Mouse (Mus musculus) neural tube, embryonic 12.5 days (tissue): ENCODE data around the gene Aldh2. TPM values are rescaled to one million over a fixed set of nuclear protein-coding genes. Genes with fewer than 3 reads are reported as not detected.

Source experiments
- ATAC-seq: fragments of 200-750 bp; cut with Nextera tagmentation; 2 replicates; pipeline ENCODE4 v1.8.0; 2017; ENCODE audit warnings: low read depth, mild to moderate bottlenecking, moderate TSS enrichment, moderate library complexity; ENCODE audit not compliant: low FRiP score
- H3K27ac ChIP-seq: fragments of 300-500 bp; sonication (generic); 2 replicates; pipeline ENCODE4 v1.5.1; 2016
- H3K27me3 ChIP-seq: fragments of 300-500 bp; sonication (generic); replicated peaks from 2 replicates; pipeline ENCODE4 v1.6.1; 2016; ENCODE audit warnings: mild to moderate bottlenecking
- H3K36me3 ChIP-seq: fragments of 300-500 bp; sonication (generic); 2 replicates; pipeline ENCODE4 v1.6.1; 2016; ENCODE audit warnings: mild to moderate bottlenecking
- H3K4me1 ChIP-seq: fragments of 300-500 bp; sonication (generic); 2 replicates; pipeline ENCODE4 v1.6.1; 2016
- H3K4me2 ChIP-seq: fragments of 300-500 bp; sonication (generic); replicated peaks from 2 replicates; pipeline ENCODE4 v1.6.1; 2016; ENCODE audit warnings: mild to moderate bottlenecking
- H3K4me3 ChIP-seq: fragments of 300-500 bp; sonication (generic); 2 replicates; pipeline ENCODE4 v1.5.1; 2016
- H3K9ac ChIP-seq: fragments of 300-500 bp; sonication (generic); 2 replicates; pipeline ENCODE4 v1.6.1; 2016; ENCODE audit warnings: mild to moderate bottlenecking
- H3K9me3 ChIP-seq: fragments of 300-500 bp; sonication (generic); 2 replicates; pipeline ENCODE4 v1.6.1; 2016; ENCODE audit warnings: mild to moderate bottlenecking
- WGBS: fragments of 180-500 bp; shearing (Covaris S2); methylation state at CpG from one replicate; pipeline ENCODE4 v1.1.7; 2016; 5-methylcytosine and 5-hydroxymethylcytosine counted together
- polyA plus RNA-seq: library from polyadenylated mRNA; unstranded; fragments of >200 nt; fragmentation: Nextera tagmentation; extraction: Ambion mirVana; gene quantifications from 2 replicates; pipeline ENCODE4 v1.2.1, GENCODE M21; 2016

Gene Aldh2
- polyA plus RNA-seq, 1 experiment from 2014 or later, result 130 TPM

- Histone ChIP-seq H3K27ac (no peak overlapping the region), H3K36me3 (no peaks in the 10 kb centered on the region), H3K27me3 (no peaks in the 10 kb centered on the region), H3K9ac (no peak overlapping the region), H3K4me3 (no peak overlapping the region), H3K9me3 (no peaks in the 10 kb centered on the region), H3K4me2 (peak overlapping the region; percentile 97), H3K4me1 (peaks cover 8% of the 10 kb centered on the region)
- WGBS, result 66% methylated on average over 11 of the region's 11 CpGs
- ATAC-seq, result no peak
These were observed 1.4 kb downstream of the Aldh2 start for GRCm38 (mm10) chr5:121592064-121592815.

DNA sequence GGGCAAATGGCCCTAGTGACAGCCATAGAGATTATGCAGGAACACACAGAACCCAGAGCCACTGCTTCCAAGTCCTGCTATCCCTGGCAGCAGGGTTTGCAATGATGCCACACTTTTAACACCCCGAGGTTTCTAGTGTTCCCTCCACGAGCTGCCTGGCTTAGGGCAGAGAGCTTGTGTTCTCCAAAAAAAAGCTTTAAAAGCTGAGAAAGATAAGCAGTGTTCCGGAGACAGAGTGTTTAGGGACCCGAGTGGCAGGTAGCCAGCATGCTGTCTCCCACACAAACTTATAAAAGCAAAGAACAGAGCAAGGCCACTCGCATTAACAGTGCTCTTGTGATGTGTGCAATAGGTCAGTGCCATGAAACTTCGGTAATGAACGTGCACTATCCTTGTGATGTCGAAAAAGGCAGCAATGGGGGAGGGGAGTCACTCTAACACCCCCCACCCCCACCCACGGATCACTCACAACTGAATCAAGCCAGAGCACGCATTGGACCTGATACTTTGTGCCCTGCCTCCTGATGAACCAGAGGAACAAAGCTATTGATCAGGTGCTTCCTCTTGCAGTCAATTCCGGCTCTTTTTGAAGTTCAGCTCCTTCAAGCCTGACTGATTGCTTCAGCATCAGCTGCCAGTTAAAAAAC, 2.1 kb downstream of the Aldh2 start:
- Histone ChIP-seq H3K27ac (no peak overlapping the region), H3K9me3 (no peaks in the 10 kb centered on the region), H3K27me3 (no peaks in the 10 kb centered on the region), H3K36me3 (no peaks in the 10 kb centered on the region), H3K4me1 (peaks cover 8% of the 10 kb centered on the region), H3K4me3 (no peak overlapping the region), H3K4me2 (peak overlapping the region; percentile 97; the same call in 1 of the 2 replicates), H3K9ac (no peak overlapping the region)
- no peak for ATAC-seq
- 84% methylated on average over 11 of the region's 11 CpGs for WGBS

DNA sequence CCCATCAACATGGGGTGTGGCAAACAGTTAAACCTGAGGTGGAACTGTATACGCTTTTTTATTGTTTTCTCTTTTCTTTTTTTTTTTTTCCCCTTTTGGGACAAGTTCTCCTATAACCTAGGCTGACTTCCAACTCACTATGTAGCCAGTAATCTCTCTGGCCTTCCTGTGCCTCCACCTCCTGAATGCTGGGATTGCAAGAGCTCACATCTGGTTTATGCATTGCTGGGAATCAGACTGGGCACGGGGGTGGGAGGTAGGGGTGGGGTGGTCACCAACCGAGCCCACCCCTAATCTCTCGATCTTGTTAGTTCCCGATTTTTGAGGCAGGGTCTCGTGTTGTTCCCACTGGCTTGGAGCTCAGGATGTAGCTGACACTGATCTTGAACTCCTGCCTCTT, 3.7 kb downstream of the Aldh2 start:
- Histone ChIP-seq H3K27me3 (no peaks in the 10 kb centered on the region), H3K9ac (no peak overlapping the region), H3K9me3 (no peaks in the 10 kb centered on the region), H3K36me3 (no peaks in the 10 kb centered on the region), H3K4me3 (no peak overlapping the region), H3K27ac (no peak overlapping the region), H3K4me1 (peaks cover 8% of the 10 kb centered on the region), H3K4me2 (no peak overlapping the region)
- WGBS, result 80% methylated on average over 6 of the region's 6 CpGs
- ATAC-seq, result no peak

DNA sequence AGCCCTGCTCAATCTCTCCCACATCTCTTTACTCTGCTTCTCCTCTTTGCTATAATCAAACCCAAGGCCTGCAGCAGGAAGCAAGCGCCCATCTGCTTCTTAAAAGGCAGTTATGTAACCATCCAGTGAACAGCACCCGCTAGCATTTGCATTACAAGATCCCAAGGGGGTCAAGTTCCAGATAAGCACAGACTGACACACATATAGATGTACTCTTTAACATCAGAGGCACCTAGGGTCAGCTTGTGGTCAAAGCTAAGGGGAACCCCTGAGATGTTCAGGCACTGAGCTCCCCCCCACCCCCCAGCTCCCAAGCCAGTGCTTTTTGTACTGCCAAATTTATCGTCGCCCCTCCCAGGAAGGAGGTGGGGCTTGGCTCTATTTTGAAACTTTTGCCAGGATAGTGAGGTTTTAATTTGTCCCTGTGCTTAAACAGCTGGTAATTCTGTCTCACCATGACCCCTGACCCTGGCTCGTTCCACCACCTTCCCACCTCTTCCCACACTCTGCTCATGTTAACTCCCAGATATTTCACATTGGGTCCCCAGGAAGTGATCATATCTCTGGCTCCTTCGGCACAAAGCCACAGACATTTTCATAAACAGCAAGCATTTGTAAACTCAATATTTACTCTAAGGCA, 7.1 kb downstream of the Aldh2 start:
- ATAC-seq, result no peak
- H3K4me2 ChIP-seq, result no peak overlapping the region
- H3K36me3 ChIP-seq, result no peaks in the 10 kb centered on the region
- no peaks in the 10 kb centered on the region for H3K27me3 ChIP-seq
- no peak overlapping the region for H3K27ac ChIP-seq
- 70% methylated on average over 6 of the region's 6 CpGs for WGBS
- no peak overlapping the region for H3K9ac ChIP-seq
- no peaks in the 10 kb centered on the region for H3K9me3 ChIP-seq
- H3K4me3 ChIP-seq, result no peak overlapping the region
- H3K4me1 ChIP-seq, result no peaks in the 10 kb centered on the region

GRCm38 (mm10) chr5:121585699-121586098, 7.9 kb downstream of the Aldh2 start:
- WGBS, result 78% methylated on average over 5 of the region's 5 CpGs
- no peak overlapping the region for H3K4me3 ChIP-seq
- H3K9me3 ChIP-seq, result no peaks in the 10 kb centered on the region
- no peak overlapping the region for H3K9ac ChIP-seq
- H3K4me1 ChIP-seq, result no peaks in the 10 kb centered on the region
- no peak overlapping the region for H3K4me2 ChIP-seq
- no peak overlapping the region for H3K27ac ChIP-seq
- H3K36me3 ChIP-seq, result no peaks in the 10 kb centered on the region
- H3K27me3 ChIP-seq, result no peaks in the 10 kb centered on the region
- ATAC-seq, result no peak

DNA sequence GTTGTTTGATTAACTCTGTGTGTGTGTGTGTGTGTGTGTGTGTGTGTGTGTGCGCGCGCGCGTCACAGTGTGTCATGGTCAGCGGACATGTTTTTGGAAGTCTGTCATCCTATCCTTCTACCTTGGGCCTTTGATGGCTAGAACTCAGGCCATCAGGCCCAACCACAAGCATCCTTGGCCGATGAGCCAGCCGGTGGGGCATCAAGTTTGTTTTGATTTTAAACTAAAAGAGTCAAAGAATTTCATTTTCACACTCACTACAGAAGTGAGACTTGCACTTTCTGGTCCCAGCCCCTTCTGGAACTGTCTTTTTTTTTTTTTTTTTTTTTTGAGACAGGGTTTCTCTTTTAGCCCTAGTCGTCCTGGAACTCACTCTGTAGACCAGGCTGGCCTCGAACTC, 8.6 kb downstream of the Aldh2 start:
- WGBS, result 97% methylated on average over 10 of the region's 10 CpGs

DNA sequence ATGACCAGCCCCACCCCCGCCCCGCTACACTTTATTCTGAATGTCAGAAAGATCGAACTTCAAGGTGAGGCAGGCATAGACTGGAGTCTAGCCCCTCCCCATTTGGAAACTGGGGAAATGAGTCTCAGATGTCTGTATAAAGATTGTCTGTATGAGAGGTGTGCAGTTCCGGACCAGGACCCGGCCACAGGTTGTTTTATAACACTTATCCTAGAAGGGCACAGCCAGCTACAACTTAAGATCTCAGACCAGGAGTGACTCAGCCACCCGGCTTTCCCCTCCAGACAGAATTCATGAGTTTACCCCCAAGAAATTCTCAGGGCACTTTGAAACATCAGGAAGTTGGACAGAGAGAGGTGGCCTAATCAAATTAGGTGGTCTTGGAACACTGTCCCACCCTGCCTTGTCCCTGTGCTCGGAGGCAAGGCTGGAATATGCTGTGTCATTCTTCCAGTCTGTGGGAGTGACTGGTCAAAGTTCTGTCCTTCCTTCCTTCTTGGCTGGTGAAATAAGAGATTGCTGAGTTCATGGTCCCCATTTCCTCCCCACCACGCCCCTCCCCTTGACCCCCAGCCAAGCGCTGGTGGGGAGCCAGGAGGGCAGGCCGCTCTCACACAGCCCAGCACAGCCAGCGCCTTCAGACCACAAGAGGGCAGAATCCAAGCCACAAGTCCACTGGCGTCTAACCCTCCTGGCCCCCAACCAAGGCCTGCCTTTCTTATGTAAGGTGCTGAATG, 9.7 kb downstream of the Aldh2 start:
- no peaks in the 10 kb centered on the region for H3K4me1 ChIP-seq
- no peaks in the 10 kb centered on the region for H3K9me3 ChIP-seq
- H3K4me3 ChIP-seq, result no peak overlapping the region
- H3K27me3 ChIP-seq, result no peaks in the 10 kb centered on the region
- no peak overlapping the region for H3K9ac ChIP-seq
- H3K4me2 ChIP-seq, result no peak overlapping the region
- ATAC-seq, result no peak
- H3K27ac ChIP-seq, result no peak overlapping the region
- 62% methylated on average over 12 of the region's 12 CpGs for WGBS
- peaks cover 7% of the 10 kb centered on the region for H3K36me3 ChIP-seq

More for the DNA sequence above, 8.6 kb downstream of the Aldh2 start:
- H3K9ac ChIP-seq, result no peak overlapping the region
- no peak overlapping the region for H3K4me3 ChIP-seq
- H3K27ac ChIP-seq, result no peak overlapping the region
- no peak for ATAC-seq
- no peaks in the 10 kb centered on the region for H3K4me1 ChIP-seq
- H3K4me2 ChIP-seq, result no peak overlapping the region
- H3K9me3 ChIP-seq, result no peaks in the 10 kb centered on the region
- H3K27me3 ChIP-seq, result no peaks in the 10 kb centered on the region
- no peaks in the 10 kb centered on the region for H3K36me3 ChIP-seq

GRCm38 (mm10) chr5:121581945-121582344, 11.7 kb downstream of the Aldh2 start:
- Histone ChIP-seq H3K4me2 (no peak overlapping the region), H3K9ac (no peak overlapping the region), H3K9me3 (no peaks in the 10 kb centered on the region), H3K36me3 (peaks cover 7% of the 10 kb centered on the region), H3K27me3 (no peaks in the 10 kb centered on the region), H3K4me3 (no peak overlapping the region), H3K27ac (no peak overlapping the region), H3K4me1 (no peaks in the 10 kb centered on the region)
- WGBS, result 95% methylated on average over 8 of the region's 8 CpGs
- ATAC-seq, result no peak

DNA sequence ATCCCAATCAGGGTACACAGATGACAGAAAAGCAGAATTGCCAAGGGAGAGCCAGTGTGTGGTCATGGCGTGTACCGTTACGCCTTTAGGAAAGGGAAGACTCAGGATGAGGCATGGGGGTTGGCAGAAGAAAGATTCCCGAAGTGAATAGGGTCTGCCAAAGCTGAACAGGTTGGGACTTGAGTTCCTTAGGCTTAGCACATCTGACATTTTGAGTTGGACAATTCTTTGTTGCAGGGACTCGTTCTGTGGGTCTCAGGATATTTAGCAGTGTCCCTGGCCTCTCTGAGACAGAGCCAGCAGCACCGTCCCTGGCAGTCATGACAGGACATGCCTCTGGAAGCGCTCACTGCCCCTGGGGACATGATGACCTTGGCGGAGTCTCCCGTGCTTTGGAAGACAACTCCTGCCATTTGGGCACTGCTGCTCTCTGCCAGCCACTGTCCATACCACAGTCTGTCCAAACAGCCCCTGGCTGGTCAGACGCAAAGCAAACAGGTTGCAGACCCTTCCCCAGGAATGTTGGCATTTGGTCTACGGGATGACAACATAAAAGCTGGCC, 16.6 kb downstream of the Aldh2 start:
- no peak overlapping the region for H3K4me2 ChIP-seq
- no peak overlapping the region for H3K27ac ChIP-seq
- WGBS, result 93% methylated on average over 11 of the region's 11 CpGs
- no peaks in the 10 kb centered on the region for H3K27me3 ChIP-seq
- H3K4me1 ChIP-seq, result no peaks in the 10 kb centered on the region
- H3K9ac ChIP-seq, result no peak overlapping the region
- no peak for ATAC-seq
- peaks cover 14% of the 10 kb centered on the region for H3K36me3 ChIP-seq
- H3K4me3 ChIP-seq, result no peak overlapping the region
- H3K9me3 ChIP-seq, result no peaks in the 10 kb centered on the region

- H3K36me3 ChIP-seq, result peaks cover 19% of the 10 kb centered on the region
- H3K9me3 ChIP-seq, result no peaks in the 10 kb centered on the region
- no peaks in the 10 kb centered on the region for H3K4me1 ChIP-seq
- H3K4me2 ChIP-seq, result no peak overlapping the region
- 93% methylated on average over 11 of the region's 11 CpGs for WGBS
- H3K27me3 ChIP-seq, result no peaks in the 10 kb centered on the region
- H3K4me3 ChIP-seq, result no peak overlapping the region
- no peak overlapping the region for H3K27ac ChIP-seq
- no peak overlapping the region for H3K9ac ChIP-seq
- ATAC-seq, result no peak
These were observed 17.8 kb downstream of the Aldh2 start for GRCm38 (mm10) chr5:121575867-121576266.

GRCm38 (mm10) chr5:121574145-121574544, 19.5 kb downstream of the Aldh2 start:
- H3K4me2 ChIP-seq, result no peak overlapping the region
- ATAC-seq, result no peak
- H3K4me1 ChIP-seq, result no peaks in the 10 kb centered on the region
- H3K4me3 ChIP-seq, result no peak overlapping the region
- no peaks in the 10 kb centered on the region for H3K27me3 ChIP-seq
- H3K9me3 ChIP-seq, result no peaks in the 10 kb centered on the region
- no peak overlapping the region for H3K9ac ChIP-seq
- H3K27ac ChIP-seq, result no peak overlapping the region
- WGBS, result 93% methylated on average over 13 of the region's 13 CpGs
- H3K36me3 ChIP-seq, result peaks cover 21% of the 10 kb centered on the region; the same call in 1 of the 2 replicates

GRCm38 (mm10) chr5:121570787-121571186, 22.8 kb downstream of the Aldh2 start:
- Histone ChIP-seq H3K9me3 (no peaks in the 10 kb centered on the region), H3K27me3 (no peaks in the 10 kb centered on the region), H3K27ac (no peak overlapping the region), H3K36me3 (peaks cover 21% of the 10 kb centered on the region; the same call in 1 of the 2 replicates), H3K4me2 (no peak overlapping the region), H3K9ac (no peak overlapping the region), H3K4me1 (no peaks in the 10 kb centered on the region), H3K4me3 (no peak overlapping the region)
- WGBS, result 77% methylated on average over 1 of the region's 1 CpGs
- ATAC-seq, result no peak
